Mouse (Mus musculus): ENCODE data around the gene Jmjd8.

DNA sequence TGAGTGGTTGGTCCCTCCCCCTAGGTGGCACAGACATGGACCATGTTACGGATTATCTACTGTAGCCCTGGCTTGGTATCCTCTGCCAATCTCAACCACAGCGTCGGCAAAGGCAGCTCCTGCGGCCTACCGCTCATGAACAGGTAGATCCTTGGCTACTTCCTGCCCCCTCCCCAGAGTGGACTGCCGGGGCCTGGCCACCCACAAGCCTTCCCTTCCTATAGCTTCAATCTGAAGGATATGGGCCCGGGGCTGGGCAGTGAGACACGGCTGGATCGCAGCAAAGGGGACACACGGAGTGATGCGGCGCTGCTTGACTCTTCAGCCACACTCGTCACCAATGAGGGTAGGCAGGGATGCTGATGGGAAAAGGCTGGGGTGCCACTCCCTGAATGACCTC, 1.7 kb upstream of the Jmjd8 start:
- TF ChIP-seq CTCF (IDR thresholded peaks at IDR 0.05; ENCODE audit: borderline replicate concordance, insufficient read depth, low read length) (no peak), POLR2A (IDR thresholded peaks at IDR 0.05; ENCODE audit: low read depth, low read length) (no peak)

Measured in embryonic fibroblast, embryonic 13.5 days (primary cell).